Mouse (Mus musculus): ENCODE measurements around the gene Mrtfb.

GRCm38 (mm10) chr16:13217951-13218350, 38.3 kb upstream of the Mrtfb start:
- TF ChIP-seq EP300 (IDR thresholded peaks at IDR 0.05; ENCODE audit: insufficient read depth, low read depth, low read length) (no peak), CTCF (IDR thresholded peaks at IDR 0.05) (no peak)

Data from heart, adult 2 months (tissue).